Mouse (Mus musculus): ENCODE data around the gene Scin.

DNA sequence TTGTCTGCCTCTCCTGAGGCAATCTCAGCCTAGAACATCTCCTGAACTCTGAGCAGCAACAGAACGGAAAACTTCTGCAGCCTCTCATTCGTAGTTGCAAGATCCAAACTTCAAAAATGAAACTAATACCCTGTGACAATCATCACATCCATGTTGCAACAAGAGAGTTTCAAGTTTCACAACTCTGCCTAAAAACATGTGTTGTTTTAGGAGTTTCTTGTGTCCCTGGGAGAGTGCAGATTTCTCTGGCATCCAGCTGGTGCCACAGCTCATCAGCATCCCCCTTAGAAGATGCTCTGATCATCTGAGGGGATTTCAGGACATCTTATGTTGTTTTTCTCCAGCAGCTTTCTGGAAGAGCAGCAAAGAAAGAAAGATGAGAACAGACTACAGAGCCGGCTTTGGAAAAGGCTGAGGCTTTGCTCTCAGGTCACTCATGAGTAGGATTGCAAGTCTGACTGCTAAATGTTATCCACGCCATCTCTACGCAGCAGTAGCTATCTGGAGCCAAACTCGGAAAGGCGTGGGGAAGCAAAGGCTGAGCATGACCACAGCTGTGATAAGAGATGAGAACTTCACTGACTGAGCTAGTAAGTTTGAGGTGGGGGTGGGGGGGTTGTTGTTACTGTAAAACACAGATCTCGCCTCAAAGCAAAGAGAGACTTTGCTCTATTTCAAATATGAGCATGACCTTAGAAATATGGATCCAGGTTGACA, 18.5 kb upstream of the Scin start:
- TF ChIP-seq CTCF (IDR thresholded peaks at IDR 0.05; ENCODE audit: extremely low read depth, insufficient read depth, insufficient read length, insufficient replicate concordance), result no peak
- TF ChIP-seq POLR2A (IDR thresholded peaks at IDR 0.05; ENCODE audit: low read depth, low read length), result no peak
